Mouse (Mus musculus) cortical plate, adult 2 months (tissue): ENCODE measurements around the gene Atp5d. TPM values are rescaled to one million over a fixed set of nuclear protein-coding genes. Genes with fewer than 3 reads are reported as not detected.
A peak's percentile ranks its signal among the peaks of the same experiment; 100 is the strongest.

Experiments
- H3K27ac ChIP-seq: fragments of 200-500 bp; 2 replicates; pipeline ENCODE4 v1.5.1; 2012; ENCODE audit warnings: low read length, control low read depth, inconsistent platforms; ENCODE audit not compliant: insufficient read depth
- H3K4me1 ChIP-seq: fragments of 200-500 bp; 2 replicates; pipeline ENCODE4 v1.6.1; 2011; ENCODE audit warnings: low read length; ENCODE audit not compliant: control insufficient read depth, insufficient read depth
- H3K4me3 ChIP-seq: fragments of 200-500 bp; 2 replicates; pipeline ENCODE4 v1.5.1; 2011; ENCODE audit warnings: mild to moderate bottlenecking, low read length, control low read depth; ENCODE audit not compliant: insufficient read depth
- CTCF ChIP-seq: fragments of 200-500 bp; IDR thresholded peaks from 2 replicates; pipeline ENCODE4 v1.5.1; 2011; ENCODE audit warnings: mild to moderate bottlenecking, control low read depth, low read length; ENCODE audit not compliant: insufficient read depth; ENCODE audit errors: extremely low read depth
- POLR2A ChIP-seq: fragments of 200-500 bp; IDR thresholded peaks from 2 replicates; pipeline ENCODE4 v1.6.1; 2011; ENCODE audit warnings: mild to moderate bottlenecking, low read length, control low read depth; ENCODE audit not compliant: insufficient read depth; ENCODE audit errors: extremely low read depth
- polyA plus RNA-seq: library from polyadenylated mRNA; depleted of rRNA; stranded (reverse); fragments of >200 nt; gene quantifications from 2 replicates; pipeline ENCODE4 v1.2.3, GENCODE M21; 2012

The Atp5d gene
- polyA plus RNA-seq, 1 experiment: 641 TPM

DNA sequence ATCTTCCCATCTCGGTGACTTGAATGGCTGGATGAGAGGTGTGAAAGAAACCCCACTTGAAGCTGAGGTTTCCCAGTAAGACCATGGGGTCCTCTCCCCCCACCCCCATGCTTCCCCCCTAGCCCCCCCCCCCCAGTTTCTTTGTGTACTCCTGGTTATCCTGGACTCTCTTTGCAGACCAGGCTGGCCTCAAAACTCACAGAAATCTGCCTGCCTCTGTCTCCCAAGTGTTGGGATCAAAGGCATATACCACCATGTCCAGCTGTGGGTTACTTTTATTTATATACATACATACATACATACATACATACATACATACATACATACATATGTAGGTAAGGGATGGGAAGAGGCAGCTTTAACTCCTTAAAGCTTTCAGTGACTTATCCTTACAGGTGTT, 30.6 kb downstream of the Atp5d start:
- Histone ChIP-seq H3K4me1 (peaks cover 9% of the 10 kb centered on the region), H3K27ac (no peak overlapping the region), H3K4me3 (peak overlapping the region; percentile 76; the same call in 1 of the 2 replicates)
- TF ChIP-seq POLR2A (no peak), CTCF (no peak)

DNA sequence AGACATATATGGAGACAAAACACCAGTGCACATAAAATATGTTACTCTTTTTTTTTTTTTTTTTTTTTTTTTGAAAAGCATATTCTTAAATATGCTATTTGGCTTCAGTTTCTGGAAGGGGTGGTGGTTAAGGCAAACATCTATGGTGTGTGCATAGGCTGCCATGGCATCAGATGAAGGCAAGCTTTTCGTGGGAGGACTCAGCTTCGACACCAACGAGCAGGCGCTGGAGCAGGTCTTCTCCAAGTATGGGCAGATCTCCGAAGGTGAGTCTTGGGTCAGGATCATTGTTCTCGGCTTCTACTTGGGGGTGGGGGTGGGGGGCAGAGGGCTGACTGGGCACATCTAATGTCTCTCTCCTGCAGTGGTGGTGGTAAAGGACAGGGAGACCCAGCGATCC, 31.2 kb downstream of the Atp5d start:
- no peak overlapping the region for H3K27ac ChIP-seq

DNA sequence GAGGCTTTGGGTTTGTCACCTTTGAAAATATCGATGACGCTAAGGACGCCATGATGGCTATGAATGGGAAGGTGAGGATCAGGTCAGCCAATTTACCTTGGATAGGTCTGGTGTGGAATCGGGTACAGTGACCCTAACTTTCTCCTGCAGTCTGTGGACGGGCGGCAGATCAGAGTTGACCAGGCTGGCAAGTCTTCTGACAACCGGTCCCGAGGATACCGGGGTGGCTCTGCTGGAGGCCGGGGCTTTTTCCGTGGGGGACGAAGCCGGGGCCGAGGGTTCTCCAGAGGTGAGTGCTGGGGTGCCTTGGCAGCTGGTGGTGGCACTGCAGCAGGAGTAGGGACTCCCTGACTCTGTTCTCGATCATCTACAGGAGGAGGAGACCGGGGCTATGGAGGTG, 31.6 kb downstream of the Atp5d start:
- no peak overlapping the region for H3K4me3 ChIP-seq
- H3K4me1 ChIP-seq: peaks cover 6% of the 10 kb centered on the region; the same call in 1 of the 2 replicates
- H3K27ac ChIP-seq: no peak overlapping the region
- TF ChIP-seq POLR2A (no peak), CTCF (no peak)

More for the DNA sequence above, 31.2 kb downstream of the Atp5d start:
- TF ChIP-seq CTCF: no peak
- TF ChIP-seq POLR2A: no peak
- H3K4me1 ChIP-seq: peaks cover 6% of the 10 kb centered on the region; the same call in 1 of the 2 replicates
- H3K4me3 ChIP-seq: no peak overlapping the region

DNA sequence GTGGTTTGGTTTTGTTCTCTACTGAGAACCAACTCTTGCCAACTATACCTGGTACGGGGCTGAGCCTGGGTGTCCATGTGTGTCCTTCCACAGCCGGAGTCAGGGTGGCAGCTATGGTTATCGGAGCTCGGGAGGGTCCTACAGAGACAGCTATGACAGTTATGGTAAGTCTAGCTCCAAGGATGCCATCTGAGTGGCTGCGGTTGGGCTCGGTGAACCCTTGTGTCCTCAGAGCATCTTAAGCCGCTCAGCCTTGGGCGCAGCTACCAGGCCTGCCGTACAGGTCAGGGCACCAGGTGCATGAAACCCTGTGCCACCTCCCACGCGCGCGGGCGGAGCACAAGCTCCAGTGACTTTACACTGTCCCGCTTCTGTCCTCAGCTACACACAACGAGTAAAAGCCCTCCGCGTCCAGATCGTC, 32.2 kb downstream of the Atp5d start:
- Histone ChIP-seq H3K4me1 (peaks cover 4% of the 10 kb centered on the region; the same call in 1 of the 2 replicates), H3K27ac (no peak overlapping the region)
- TF ChIP-seq POLR2A (no peak), CTCF (no peak)

DNA sequence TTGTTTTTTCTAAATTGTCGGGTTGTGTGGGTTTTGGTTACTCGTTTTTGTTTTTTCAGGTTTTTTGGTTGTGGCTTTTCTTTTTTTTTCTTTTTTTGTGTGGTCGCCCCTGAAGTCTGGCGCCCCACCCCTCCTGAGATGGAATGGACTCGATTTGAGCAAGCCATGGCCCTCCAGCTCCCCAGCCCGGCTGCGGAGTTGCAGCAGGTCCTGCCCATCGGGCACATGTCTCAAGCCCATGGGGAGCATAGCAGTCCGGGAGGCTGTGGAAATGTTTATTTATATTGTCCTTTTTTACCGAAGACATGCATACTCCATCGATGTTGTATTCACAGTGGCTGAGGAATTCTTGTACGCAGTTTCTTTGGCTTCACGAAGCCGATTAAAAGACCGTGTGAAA, 32.8 kb downstream of the Atp5d start:
- Histone ChIP-seq H3K27ac (no peak overlapping the region), H3K4me3 (no peak overlapping the region), H3K4me1 (peaks cover 3% of the 10 kb centered on the region; the same call in 1 of the 2 replicates)
- no peak for TF ChIP-seq POLR2A
- TF ChIP-seq CTCF: no peak

More for the DNA sequence above, 32.2 kb downstream of the Atp5d start:
- H3K4me3 ChIP-seq: no peak overlapping the region

DNA sequence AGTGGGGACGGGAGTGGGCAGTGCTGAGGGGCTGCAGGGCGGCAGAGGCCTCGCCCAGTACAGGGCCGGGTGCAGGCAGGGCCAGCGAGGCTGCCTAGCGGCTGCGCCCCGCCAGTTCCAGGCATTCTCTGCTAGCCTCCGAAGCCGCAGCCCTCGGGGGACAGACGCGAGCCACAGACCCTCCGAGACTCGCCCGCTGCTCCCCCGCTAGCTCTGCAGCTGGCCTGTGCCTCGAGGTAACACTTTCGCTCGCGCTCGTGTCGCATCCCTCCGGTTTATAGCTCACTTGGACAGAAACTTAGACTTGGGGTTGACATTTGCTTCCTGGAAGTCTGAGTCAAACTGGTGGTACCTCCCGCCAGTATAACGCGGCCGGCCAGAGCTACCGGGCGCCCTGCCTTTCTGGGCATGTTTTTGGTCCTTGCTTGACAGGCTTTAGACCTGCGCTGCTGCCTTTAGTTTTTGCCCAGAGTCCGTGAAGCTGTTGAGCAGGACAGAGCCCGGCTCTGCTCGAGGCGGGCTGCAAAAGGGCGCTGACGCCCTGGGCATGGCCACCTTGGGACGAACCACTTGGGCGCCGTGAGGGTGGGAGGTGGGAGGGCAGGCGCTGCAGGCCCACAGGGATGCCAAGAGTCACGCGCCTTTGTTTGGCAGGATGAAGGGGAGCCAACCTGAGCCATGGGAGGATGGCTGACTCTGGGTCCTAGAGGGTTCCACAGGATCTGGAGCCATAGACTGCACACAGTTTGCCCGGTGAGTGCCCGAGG, 33.5 kb downstream of the Atp5d start:
- no peak for TF ChIP-seq CTCF
- TF ChIP-seq POLR2A: no peak
- peaks cover 3% of the 10 kb centered on the region; the same call in 1 of the 2 replicates for H3K4me1 ChIP-seq
- no peak overlapping the region; the same call in 1 of the 2 replicates for H3K4me3 ChIP-seq
- H3K27ac ChIP-seq: no peak overlapping the region; the same call in 1 of the 2 replicates

DNA sequence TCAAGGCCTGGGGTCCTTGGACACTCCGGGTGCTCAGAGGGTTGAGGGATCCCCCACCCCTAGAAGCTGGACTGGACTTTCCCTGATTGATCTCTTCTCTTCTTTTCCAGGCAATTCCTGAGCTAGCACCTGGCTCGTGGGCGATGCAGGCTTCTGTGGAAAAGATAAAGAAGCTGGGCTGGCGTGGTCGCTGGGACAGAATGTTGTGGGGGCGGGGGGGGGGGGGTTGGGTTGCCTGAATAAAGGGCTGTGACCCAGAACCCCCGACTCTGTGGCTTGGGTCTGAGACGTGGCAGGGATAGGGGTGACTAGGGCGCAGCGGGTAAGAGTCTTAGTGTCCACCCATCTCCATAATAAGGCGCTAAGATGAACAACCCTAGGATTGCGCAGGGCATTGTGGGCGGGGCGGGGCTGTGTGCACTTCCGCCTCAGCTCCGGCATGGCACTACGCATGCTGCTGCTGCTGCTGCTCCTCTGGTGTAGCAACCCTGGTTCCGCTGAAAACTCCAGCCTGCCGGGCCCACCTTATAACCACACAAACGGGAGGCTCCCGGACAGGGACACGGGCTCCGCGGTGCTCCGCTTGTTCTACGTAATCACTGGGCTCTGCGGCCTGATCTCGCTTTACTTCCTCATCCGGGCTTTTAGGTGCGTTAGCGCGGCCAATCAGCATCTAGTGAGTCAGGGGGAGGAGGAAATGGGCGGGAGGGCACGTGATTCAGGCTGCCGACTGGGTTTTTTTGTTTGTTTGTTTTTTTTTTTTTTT, 34.3 kb downstream of the Atp5d start, which contains the start of gene 1600002K03Rik:
TSS of gene 1600002K03Rik (plus strand) at position 418 of the 766 bp plus-strand sequence.
- H3K4me1 ChIP-seq: peaks cover 2% of the 10 kb centered on the region; the same call in 1 of the 2 replicates
- H3K27ac ChIP-seq: peak within 1 kb of the TSS; percentile 79
- peak within 1 kb of the TSS; percentile 57 for H3K4me3 ChIP-seq
- TF ChIP-seq CTCF (no peak), POLR2A (peak; percentile 72)

DNA sequence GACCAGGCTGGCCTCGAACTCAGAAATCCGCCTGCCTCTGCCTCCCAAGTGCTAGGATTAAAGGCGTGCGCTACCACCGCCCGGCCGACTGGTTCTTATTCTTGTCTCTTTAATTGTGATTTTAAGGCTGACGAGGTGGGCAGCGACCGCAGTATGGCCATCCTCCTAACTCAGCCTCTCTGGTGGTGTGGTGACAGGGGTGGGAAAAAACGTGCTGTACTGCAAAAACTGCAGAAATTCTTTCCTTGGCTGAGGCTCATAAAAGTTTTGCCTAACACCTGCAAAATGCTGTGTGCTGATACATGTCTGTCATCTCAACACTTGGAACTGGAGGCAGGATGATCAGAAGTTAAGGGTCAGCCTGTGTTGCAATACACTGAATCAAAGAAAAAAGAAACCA, 34.9 kb downstream of the Atp5d start:
- Histone ChIP-seq H3K4me3 (peak overlapping the region; percentile 57), H3K27ac (0 out of 2 replicates have a peak overlapping the region, but pooled peaks have one; percentile 13), H3K4me1 (peaks cover 1% of the 10 kb centered on the region; the same call in 1 of the 2 replicates)
- no peak for TF ChIP-seq CTCF
- TF ChIP-seq POLR2A: no peak

DNA sequence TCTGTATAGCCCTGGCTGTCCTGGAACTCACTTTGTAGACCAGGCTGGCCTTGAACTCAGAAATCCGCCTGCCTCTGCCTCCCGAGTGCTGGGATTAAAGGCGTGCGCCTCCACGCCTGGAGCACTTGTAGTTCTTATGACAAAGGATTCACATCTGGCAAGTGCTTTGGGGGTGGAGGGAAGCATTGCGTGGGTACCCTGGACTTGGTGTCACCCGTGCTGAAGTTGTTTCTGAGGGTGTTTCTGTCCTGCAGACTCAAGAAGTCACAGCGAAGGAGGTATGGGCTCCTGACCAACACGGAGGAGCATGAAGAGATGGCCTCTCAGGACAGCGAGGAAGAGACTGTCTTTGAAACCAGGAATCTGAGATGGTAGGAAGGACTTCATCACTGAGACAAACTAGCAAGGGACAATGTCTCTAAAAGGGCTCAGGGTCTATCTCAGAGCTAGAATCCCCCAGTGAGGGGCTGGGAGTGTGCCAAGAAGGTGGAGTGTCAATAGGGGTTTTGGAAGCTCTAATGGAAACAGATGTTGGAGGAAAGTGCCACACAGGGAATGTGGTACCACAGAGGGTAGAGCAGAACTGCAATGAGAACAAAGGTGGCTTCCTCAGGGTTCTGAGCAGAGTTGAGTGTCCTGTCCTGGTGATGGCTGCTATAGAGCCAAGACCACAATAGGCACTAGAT, 35.7 kb downstream of the Atp5d start:
- no peak overlapping the region for H3K27ac ChIP-seq
- H3K4me3 ChIP-seq: no peak overlapping the region
- TF ChIP-seq CTCF: no peak
- no peak for TF ChIP-seq POLR2A
- no peaks in the 10 kb centered on the region for H3K4me1 ChIP-seq
